Mouse (Mus musculus): ENCODE results near the gene Cbln3. TPM values are rescaled to one million over a fixed set of nuclear protein-coding genes. Genes with fewer than 3 reads are reported as not detected.

The Cbln3 gene
- polyA plus RNA-seq, 1 experiment = 534 TPM

DNA sequence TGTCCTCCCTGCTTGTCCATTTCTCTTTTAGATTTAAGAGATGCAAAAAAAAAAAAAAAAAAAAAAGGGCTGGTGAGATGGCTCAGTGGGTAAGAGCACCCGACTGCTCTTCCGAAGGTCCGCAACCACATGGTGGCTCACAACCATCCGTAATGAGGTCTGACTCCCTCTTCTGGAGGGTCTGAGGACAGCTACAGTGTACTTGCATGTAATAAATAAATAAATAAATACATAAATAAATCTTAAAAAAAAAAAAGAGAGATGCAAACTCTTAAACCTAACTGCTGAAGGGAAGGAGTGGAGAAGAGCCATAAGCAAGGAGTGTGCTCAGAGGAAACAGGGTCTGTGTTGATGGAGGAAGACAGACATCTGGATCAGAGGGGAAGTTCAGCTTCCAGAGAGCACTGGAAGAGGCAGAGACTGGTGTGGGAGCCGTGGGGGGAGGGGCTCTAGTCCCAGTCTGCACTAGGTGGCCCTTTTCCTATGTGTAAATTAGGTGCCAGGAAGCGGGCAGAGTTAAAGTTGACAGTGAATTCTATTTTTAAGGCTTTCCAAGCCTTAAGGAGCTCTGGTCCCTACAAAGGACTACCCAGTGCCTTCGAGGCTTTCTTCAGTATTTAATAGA is 5.8 kb downstream of the Cbln3 start:
- Histone ChIP-seq H3K27ac (ENCODE audit: insufficient read depth, low read length) (peak overlapping the region; percentile 23; the same call in 1 of the 2 replicates), H3K4me3 (replicated peaks; ENCODE audit: insufficient read depth, low read depth, low read length) (peak overlapping the region; percentile 32), H3K27me3 (ENCODE audit: control insufficient read depth, insufficient read depth, low read length) (no peaks in the 10 kb centered on the region), H3K4me1 (ENCODE audit: control insufficient read depth, insufficient read depth, low read length) (peaks cover 26% of the 10 kb centered on the region)
- no peak for TF ChIP-seq POLR2A (IDR thresholded peaks at IDR 0.05; ENCODE audit: borderline replicate concordance, insufficient read depth, low read length)
- TF ChIP-seq CTCF (IDR thresholded peaks at IDR 0.05; ENCODE audit: borderline replicate concordance, insufficient read depth, low read depth, low read length) = peak; percentile 22; the same call in 1 of the 2 replicates
- 11% methylated on average over 7 of the region's 7 CpGs for WGBS
- DNase-seq = peak in 1 of 2 experiments; percentile 30

DNA sequence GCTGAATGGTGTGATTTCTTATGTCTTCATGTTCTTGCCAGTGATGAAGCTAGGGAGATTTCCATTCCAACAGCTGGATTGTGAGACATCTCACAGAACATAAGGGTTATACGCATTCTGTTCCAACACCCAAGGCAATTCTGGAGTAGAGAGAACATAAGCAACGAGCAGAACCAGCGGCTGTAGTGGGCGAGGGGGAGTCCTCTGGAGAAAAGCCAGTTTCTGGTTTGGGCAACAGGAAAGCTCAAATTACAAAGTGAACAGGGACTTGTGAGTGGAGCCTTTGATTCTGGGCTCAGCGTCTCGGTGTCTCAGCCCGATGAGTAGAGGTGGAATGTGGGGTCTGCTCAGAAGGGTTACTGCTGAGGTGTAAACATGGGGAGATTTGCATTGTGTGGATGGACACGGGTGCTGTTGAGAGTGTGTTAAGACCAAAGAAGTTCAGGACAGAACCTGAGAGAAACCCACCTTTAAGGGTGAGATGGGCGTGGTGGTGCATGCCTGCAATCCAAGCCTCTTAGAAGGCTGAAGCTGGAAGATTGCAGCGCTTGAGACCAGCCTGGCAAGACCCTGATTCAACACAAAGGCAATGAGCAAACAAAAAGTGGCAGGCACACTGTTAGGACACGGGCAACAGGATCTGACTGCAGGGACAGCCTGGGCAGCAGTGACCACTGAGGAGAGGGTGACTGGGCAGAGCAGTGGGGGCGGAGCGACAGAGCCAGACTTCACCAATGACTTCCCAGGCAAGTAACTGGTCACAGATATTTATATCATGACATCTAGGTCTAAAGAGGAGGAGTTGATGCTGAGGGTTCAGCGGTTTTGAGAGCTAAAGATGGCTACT is 6.5 kb downstream of the Cbln3 start:
- H3K27me3 ChIP-seq (ENCODE audit: control insufficient read depth, insufficient read depth, low read length) = no peaks in the 10 kb centered on the region
- H3K4me1 ChIP-seq (ENCODE audit: control insufficient read depth, insufficient read depth, low read length) = peaks cover 33% of the 10 kb centered on the region
- peak overlapping the region; percentile 85 for H3K27ac ChIP-seq (ENCODE audit: insufficient read depth, low read length)
- DNase-seq = peak; percentile 63 to 75
- peak overlapping the region; percentile 32 for H3K4me3 ChIP-seq (replicated peaks; ENCODE audit: insufficient read depth, low read depth, low read length)
- WGBS = 16% methylated on average over 14 of the region's 14 CpGs
- 0 out of 2 replicates have a peak, but pooled peaks have one; percentile 14 for TF ChIP-seq CTCF (IDR thresholded peaks at IDR 0.05; ENCODE audit: borderline replicate concordance, insufficient read depth, low read depth, low read length)
- peak; percentile 48; the same call in 1 of the 2 replicates for TF ChIP-seq POLR2A (IDR thresholded peaks at IDR 0.05; ENCODE audit: borderline replicate concordance, insufficient read depth, low read length)

DNA sequence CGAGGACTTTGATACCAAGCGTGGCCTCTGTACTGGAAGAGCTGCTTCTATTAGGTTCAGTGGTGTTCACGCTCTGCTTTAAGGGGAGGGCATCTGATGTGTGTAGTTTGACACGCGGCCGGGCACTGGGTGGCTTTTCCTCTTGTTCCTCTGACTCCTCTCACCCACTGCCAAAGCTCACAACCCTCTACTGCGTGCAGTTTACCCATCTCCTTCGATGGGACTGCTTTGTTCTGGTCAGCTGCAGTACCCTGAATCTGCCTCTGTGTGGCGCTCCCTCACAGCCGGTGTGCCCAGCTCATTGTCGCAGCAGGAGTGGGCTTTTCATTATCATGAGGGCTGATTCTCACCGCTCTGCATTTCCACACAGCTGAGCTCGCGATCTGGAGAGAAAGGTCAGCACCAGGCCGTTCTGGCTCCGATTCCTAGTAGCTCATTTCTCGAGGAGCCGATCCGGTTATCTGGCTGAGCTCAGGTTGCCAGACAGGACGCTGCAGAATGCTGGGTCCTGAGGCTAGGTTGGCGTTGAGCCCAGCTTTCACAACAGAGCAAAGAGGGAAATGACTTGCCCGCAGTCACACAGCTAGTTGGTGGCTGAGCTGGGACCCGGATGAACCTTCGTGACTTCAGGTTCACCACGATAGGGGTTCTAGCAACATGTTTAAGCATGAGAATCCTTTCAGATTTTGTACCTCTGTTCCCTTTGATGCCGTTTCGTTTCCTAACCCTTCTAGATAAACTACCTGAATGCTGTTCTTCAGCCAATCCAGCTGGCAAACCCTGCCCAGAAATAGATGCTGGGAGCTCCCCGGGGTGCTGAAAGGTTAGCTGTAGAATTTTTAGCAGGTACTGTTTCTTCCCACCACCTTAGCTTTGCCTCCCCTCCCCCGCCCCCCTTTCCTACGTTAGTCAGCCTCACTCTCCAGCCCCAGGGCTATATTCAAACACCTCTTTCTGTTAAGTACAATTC is 10.2 kb downstream of the Cbln3 start:
- DNase-seq = peak; percentile 91 to 95
- H3K4me3 ChIP-seq (replicated peaks; ENCODE audit: insufficient read depth, low read depth, low read length) = peak overlapping the region; percentile 50
- H3K27me3 ChIP-seq (ENCODE audit: control insufficient read depth, insufficient read depth, low read length) = no peaks in the 10 kb centered on the region
- 7% methylated on average over 30 of the region's 30 CpGs for WGBS
- peaks cover 25% of the 10 kb centered on the region for H3K4me1 ChIP-seq (ENCODE audit: control insufficient read depth, insufficient read depth, low read length)
- H3K27ac ChIP-seq (ENCODE audit: insufficient read depth, low read length) = peak overlapping the region; percentile 65
- TF ChIP-seq CTCF (IDR thresholded peaks at IDR 0.05; ENCODE audit: borderline replicate concordance, insufficient read depth, low read depth, low read length) (peak; percentile 97), POLR2A (IDR thresholded peaks at IDR 0.05; ENCODE audit: borderline replicate concordance, insufficient read depth, low read length) (peak; percentile 26; the same call in 1 of the 2 replicates)

DNA sequence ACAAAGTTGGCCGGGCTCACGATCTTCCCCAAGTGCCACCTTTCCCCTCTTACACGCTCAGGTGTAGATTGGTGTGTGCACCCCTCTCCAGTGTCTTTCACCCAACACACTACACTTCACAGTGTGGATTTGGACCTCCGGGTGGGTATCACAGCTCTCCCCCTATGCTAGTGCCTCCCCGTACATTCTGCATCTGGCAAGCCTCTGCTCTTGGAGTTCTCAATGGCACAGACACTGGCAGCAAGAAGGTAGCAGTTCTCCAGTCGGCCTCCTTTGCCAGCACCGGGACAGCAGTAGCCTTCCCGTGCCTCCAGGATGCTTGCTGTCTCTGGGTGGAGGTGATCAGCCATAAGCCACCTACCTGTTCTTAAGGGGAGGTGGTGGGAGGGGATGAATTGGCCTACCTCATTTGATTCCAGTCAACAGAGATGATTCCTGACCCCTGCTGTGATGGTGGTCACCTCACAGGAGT is 10.9 kb downstream of the Cbln3 start:
- Histone ChIP-seq H3K4me3 (replicated peaks; ENCODE audit: insufficient read depth, low read depth, low read length) (peak overlapping the region; percentile 25), H3K27me3 (ENCODE audit: control insufficient read depth, insufficient read depth, low read length) (no peaks in the 10 kb centered on the region), H3K4me1 (ENCODE audit: control insufficient read depth, insufficient read depth, low read length) (peaks cover 24% of the 10 kb centered on the region), H3K27ac (ENCODE audit: insufficient read depth, low read length) (peak overlapping the region; percentile 61)
- TF ChIP-seq CTCF (IDR thresholded peaks at IDR 0.05; ENCODE audit: borderline replicate concordance, insufficient read depth, low read depth, low read length) (0 out of 2 replicates have a peak, but pooled peaks have one; percentile 3), POLR2A (IDR thresholded peaks at IDR 0.05; ENCODE audit: borderline replicate concordance, insufficient read depth, low read length) (no peak)
- 59% methylated on average over 8 of the region's 8 CpGs for WGBS
- DNase-seq = no peak

DNA sequence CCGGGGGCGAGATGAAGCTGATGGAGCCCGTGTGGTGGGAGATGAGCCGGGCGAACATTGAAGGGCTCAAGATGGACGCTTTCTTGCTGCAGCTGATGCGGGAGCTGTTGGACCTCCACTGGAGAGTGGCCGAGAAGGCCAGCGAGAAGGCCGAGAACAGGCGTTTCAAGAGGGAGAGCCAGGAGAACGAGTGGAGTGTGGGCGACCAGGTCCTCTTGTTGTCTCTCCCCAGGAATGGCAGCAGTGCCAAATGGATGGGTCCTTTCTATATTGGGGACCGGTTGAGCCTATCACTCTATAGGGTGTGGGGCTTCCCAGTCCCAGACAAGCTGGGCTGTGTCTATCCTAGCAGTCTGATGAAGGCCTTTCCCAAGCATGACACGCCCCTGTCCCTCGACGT is 11.6 kb downstream of the Cbln3 start:
- no peak for DNase-seq
- TF ChIP-seq POLR2A (IDR thresholded peaks at IDR 0.05; ENCODE audit: borderline replicate concordance, insufficient read depth, low read length) (no peak), CTCF (IDR thresholded peaks at IDR 0.05; ENCODE audit: borderline replicate concordance, insufficient read depth, low read depth, low read length) (no peak)
- WGBS = 90% methylated on average over 17 of the region's 17 CpGs
- no peaks in the 10 kb centered on the region for H3K27me3 ChIP-seq (ENCODE audit: control insufficient read depth, insufficient read depth, low read length)
- no peak overlapping the region for H3K27ac ChIP-seq (ENCODE audit: insufficient read depth, low read length)
- no peak overlapping the region for H3K4me3 ChIP-seq (replicated peaks; ENCODE audit: insufficient read depth, low read depth, low read length)
- peaks cover 20% of the 10 kb centered on the region for H3K4me1 ChIP-seq (ENCODE audit: control insufficient read depth, insufficient read depth, low read length)

DNA sequence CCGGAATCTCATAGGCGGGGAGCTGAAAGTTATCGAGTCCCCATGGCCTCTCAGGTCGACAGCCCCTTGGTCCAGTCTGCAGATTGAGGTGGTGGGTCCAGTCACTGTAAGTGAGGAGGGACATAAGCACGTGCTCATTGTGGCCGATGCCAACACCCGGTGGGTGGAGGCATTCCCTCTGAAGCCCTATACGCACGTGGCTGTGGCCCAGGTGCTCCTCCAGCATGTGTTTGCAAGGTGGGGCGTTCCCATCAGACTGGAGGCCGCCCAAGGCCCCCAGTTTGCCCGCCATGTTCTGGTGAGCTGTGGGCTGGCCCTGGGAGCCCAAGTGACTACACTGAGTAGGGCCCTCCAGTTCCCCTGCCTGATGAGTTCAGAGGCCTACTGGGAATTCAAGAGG is 12.2 kb downstream of the Cbln3 start:
- 86% methylated on average over 12 of the region's 12 CpGs for WGBS
- Histone ChIP-seq H3K27ac (ENCODE audit: insufficient read depth, low read length) (no peak overlapping the region), H3K4me3 (replicated peaks; ENCODE audit: insufficient read depth, low read depth, low read length) (no peak overlapping the region), H3K4me1 (ENCODE audit: control insufficient read depth, insufficient read depth, low read length) (peaks cover 17% of the 10 kb centered on the region), H3K27me3 (ENCODE audit: control insufficient read depth, insufficient read depth, low read length) (no peaks in the 10 kb centered on the region)
- no peak for DNase-seq
- TF ChIP-seq CTCF (IDR thresholded peaks at IDR 0.05; ENCODE audit: borderline replicate concordance, insufficient read depth, low read depth, low read length) (no peak), POLR2A (IDR thresholded peaks at IDR 0.05; ENCODE audit: borderline replicate concordance, insufficient read depth, low read length) (no peak)

DNA sequence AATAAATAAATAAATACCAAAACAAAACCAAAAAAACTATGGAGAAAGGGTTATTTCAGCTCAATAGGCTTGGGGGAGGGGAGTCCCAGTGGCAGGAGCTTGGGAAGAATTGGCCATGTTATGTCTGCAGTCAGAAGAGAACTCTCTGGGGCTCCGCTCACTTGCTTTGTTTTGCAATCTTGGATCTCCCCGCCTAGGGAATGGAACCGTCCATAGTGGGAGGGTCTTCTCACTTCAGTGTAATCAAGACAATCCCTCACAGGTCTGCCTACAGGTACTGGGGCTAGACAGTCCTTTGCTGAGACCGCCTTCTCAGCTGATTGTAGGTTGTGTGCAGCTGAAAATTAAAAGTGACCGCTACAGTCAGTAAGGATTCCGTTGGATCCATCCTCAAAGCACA is 14.7 kb downstream of the Cbln3 start:
- H3K4me3 ChIP-seq (replicated peaks; ENCODE audit: insufficient read depth, low read depth, low read length) = no peak overlapping the region
- over 99% methylated on average over 6 of the region's 6 CpGs for WGBS
- TF ChIP-seq CTCF (IDR thresholded peaks at IDR 0.05; ENCODE audit: borderline replicate concordance, insufficient read depth, low read depth, low read length) (no peak), POLR2A (IDR thresholded peaks at IDR 0.05; ENCODE audit: borderline replicate concordance, insufficient read depth, low read length) (no peak)

More for the DNA sequence above, 14.7 kb downstream of the Cbln3 start:
- peaks cover 17% of the 10 kb centered on the region for H3K4me1 ChIP-seq (ENCODE audit: control insufficient read depth, insufficient read depth, low read length)
- H3K27me3 ChIP-seq (ENCODE audit: control insufficient read depth, insufficient read depth, low read length) = no peaks in the 10 kb centered on the region
- DNase-seq = no peak
- H3K27ac ChIP-seq (ENCODE audit: insufficient read depth, low read length) = no peak overlapping the region
